Mouse (Mus musculus) megakaryocyte, adult 5-6 weeks (primary cell): ENCODE results near the gene Pnpla8. TPM values are rescaled to one million over a fixed set of nuclear protein-coding genes. Genes with fewer than 3 reads are reported as not detected.

ENCODE experiments used
- ATAC-seq: 2 replicates; pipeline ENCODE4 v1.8.0; 2016; ENCODE audit warnings: mild to moderate bottlenecking, inconsistent platforms; ENCODE audit not compliant: poor library complexity, severe bottlenecking
- total RNA-seq, 2 experiments: library from RNA; stranded (forward) in 1 of 2; stranded (reverse) in 1 of 2; fragments of 153-499, 151-499 nt in 1 of 2; fragments of 221-1000, 200-1000 nt in 1 of 2; gene quantifications; 2 replicates each; pipeline versions ENCODE4 v1.2.3 to v1.2.4; 2015 to 2017

Pnpla8 gene
- total RNA-seq, 2 experiments from 2014 or later = 48.4 to 49.2 TPM

DNA sequence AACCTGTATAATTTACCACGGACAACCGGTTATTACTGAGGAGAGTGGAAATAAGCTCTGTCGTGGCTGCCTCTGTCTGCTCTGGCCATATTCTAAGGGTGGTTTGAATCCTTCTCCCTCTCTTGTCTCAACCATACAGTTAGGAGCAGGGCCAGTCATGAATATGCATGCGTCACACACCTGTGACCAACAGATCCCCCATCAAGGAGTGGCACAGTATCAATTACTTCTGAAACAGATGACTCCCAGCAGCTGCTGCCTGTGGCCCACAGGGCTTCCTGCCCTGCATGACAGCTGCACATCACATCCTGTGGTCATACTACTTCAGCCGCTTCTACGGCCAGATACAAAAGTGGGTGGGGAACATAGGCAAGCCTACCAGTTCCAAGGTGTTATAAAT lies 122.9 kb downstream of the Pnpla8 start:
- no peak for ATAC-seq

DNA sequence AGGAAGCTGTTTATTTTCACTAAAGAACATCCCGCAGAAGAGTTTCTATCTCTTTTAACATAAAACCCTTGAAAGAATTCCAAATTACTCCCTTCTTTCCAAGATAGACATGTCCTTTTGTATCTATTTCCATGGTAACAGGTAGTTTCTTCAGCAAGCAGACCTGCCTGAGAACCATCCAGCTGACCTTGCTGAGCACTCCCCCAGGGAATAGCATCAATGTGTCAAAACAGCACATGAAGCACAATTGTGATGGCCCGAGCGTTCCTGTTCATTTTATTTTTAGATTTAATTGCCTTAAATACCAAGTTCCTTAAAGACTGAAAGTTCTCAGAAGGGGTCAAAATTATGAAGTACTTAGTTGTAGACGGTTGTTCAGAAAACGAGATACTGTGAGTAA lies 124.1 kb downstream of the Pnpla8 start:
- no peak for ATAC-seq

DNA sequence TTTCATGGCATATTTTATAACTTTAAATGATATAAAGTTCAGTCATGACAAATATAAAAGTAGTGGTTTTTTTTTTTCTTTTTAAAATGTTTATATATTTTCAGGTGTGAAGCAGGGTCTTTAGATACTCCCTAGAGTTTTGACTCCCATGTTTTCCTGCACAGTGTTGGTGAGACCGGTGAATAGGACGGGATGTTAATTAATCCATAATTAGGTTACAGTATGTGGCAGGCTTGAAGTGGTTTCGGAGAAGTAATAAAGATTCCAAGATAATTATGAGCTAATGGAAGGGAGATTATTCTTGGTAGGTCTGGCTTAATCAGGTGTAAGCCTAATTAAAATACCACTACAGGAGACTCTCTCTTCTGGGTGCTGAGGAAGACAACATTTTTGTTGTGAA lies 125.0 kb downstream of the Pnpla8 start:
- no peak for ATAC-seq

DNA sequence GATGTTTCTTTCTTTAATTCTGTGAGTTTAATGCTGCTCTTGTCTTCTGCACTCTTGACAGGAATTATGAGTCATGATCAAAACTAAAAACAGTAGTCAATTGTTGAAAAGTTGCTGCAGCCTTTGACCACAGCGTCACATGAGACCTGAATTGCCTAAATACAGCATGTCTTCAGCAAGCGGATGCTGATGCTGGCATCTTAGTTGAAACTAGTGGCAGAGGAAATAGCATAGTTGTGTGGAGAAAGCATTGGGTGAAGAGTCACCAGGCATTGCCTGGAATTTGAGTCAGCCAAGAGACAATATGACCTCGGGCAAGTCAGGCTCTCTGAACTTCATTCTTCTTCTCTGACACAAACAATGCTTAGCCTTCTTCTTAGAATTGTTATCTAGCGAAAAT lies 133.9 kb downstream of the Pnpla8 start:
- ATAC-seq = no peak

DNA sequence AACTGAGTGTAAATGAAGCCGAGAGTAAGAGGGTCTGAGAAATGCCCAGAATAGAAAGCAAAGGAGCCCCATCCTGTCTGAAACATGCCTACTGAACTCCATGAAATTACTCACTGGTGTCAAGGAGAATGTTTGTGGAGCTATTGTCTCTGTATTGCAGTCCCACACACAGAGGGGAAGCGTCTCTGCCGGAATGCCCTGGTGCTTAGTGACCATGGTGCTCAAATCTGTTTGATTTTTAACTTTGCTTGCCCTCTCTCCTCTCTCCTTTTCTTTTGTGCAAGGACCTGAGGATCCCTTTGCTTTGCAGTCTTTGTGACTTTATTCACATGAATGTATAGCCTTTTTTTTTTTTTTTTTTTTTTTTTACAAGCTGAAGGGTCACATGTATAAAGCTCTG lies 136.3 kb downstream of the Pnpla8 start:
- no peak for ATAC-seq

DNA sequence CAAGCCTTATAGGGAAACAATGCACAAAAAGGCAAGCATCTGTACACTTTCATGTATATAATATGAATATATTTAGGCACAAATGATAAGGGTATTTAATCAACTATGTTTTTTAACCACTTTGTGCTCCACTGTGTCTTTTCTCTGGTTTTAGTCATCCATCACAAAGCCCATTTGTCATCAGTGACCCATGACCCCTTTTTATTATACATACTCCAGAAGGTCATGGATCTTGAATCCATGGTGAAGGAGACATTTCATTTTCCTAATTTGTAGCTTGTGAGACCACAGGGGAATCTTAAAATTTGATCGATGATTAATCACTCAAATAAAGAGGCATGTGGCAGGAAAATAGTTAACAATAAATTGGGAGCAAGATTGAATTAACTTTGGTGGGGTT lies 136.7 kb downstream of the Pnpla8 start:
- ATAC-seq = no peak

DNA sequence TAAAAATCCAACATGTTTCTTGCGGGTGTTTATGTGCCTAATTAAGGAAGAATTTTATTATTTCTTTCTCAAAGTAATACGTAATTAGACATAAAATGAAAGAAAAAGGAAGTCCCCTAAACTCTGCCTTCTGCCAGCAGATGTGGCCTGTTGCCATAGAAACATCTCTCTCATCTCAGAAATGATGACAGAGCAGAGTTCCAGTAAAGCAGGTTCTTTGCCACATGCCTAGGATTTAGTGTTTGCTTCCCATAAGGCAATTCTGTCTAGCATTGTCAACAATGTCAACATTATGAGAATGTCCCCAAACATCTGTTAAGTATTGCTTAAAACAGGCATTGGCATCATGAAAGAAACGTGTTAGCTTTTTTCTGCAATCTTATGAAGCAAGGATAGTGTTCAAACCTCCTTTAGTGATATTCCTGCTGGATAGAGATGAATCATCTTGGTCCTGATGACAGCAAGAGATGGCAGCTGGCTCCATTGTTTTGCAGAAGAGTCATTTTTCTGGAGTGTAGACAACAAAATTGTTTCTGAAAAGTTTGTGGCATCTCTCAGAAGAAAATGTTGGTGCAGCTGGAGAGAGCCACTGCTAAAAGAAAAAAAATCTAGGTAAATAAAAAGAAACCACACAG lies 150.0 kb downstream of the Pnpla8 start:
- no peak for ATAC-seq

Other genes with a start within 250 kb of the Pnpla8 start
- gene Dnajb9, start 11.0 kb upstream of the Pnpla8 start, total RNA-seq (2015) = 63.7 and 74.8 TPM in 2 replicates
- 45.4 and 55.9 TPM in 2 replicates for gene Dnajb9, start 11.0 kb upstream of the Pnpla8 start, total RNA-seq (2017)
- gene Nrcam, start 107.5 kb downstream of the Pnpla8 start, total RNA-seq (2015) = not detected in 2 replicates
- gene Nrcam, start 107.5 kb downstream of the Pnpla8 start, total RNA-seq (2017) = not detected in 2 replicates